Mouse (Mus musculus): Measurements from ENCODE around the gene Hs2st1. TPM values are rescaled to one million over a fixed set of nuclear protein-coding genes. Genes with fewer than 3 reads are reported as not detected.
A peak's percentile ranks its signal among the peaks of the same experiment; 100 is the strongest.
"Not testable (repeated sequence)": the region's sequence is repeated elsewhere in the genome, so short reads cannot be mapped to it uniquely, and the experiment has no call there.

The Hs2st1 gene
- 8.6 and 14.0 TPM in 2 replicates for polyA plus RNA-seq (2016; fragmentation: Nextera tagmentation; extraction: Ambion mirVana)

GRCm38 (mm10) chr3:144570047-144570815, at the start of gene Hs2st1, which contains the start of gene Selenof:
Gene Hs2st1, minus strand, starts transcription at chr3:144570181.
Gene Selenof, plus strand, starts transcription at chr3:144570304.
- DNase-seq (ENCODE audit: low spot score), result peak; percentile 100
- H3K4me3 ChIP-seq, result peak within 1 kb of the TSS; percentile 91
- WGBS, result under 1% methylated on average over 66 of the region's 69 CpGs
- H3K27me3 ChIP-seq (ENCODE audit: insufficient read depth, poor library complexity, severe bottlenecking), result no peaks in the 10 kb centered on the region
- no peaks in the 10 kb centered on the region for H3K9me3 ChIP-seq
- H3K27ac ChIP-seq, result peak within 1 kb of the TSS; percentile 98
- H3K36me3 ChIP-seq, result peaks cover 17% of the 10 kb centered on the region
- peaks cover 32% of the 10 kb centered on the region for H3K4me1 ChIP-seq

GRCm38 (mm10) chr3:144617633-144618180, 47.7 kb upstream of the Hs2st1 start:
- H3K4me3 ChIP-seq, result no peak overlapping the region
- H3K4me1 ChIP-seq, result peaks cover 14% of the 10 kb centered on the region
- no peaks in the 10 kb centered on the region for H3K27me3 ChIP-seq (ENCODE audit: insufficient read depth, poor library complexity, severe bottlenecking)
- H3K36me3 ChIP-seq, result no peaks in the 10 kb centered on the region
- no peak for DNase-seq (ENCODE audit: low spot score)
- 68% methylated on average over 10 of the region's 10 CpGs for WGBS
- H3K9me3 ChIP-seq, result peaks cover 2% of the 10 kb centered on the region; the same call in 1 of the 2 replicates
- H3K27ac ChIP-seq, result peak overlapping the region; percentile 59

- H3K27me3 ChIP-seq (ENCODE audit: insufficient read depth, poor library complexity, severe bottlenecking), result no peaks in the 10 kb centered on the region
- no peaks in the 10 kb centered on the region for H3K36me3 ChIP-seq
- WGBS, result 73% methylated on average over 8 of the region's 8 CpGs
- DNase-seq (ENCODE audit: low spot score), result peak; percentile 87
- H3K27ac ChIP-seq, result peak overlapping the region; percentile 59; the same call in 1 of the 2 replicates
- H3K9me3 ChIP-seq, result peaks cover 2% of the 10 kb centered on the region; the same call in 1 of the 2 replicates
- H3K4me3 ChIP-seq, result no peak overlapping the region
- peaks cover 23% of the 10 kb centered on the region for H3K4me1 ChIP-seq
Observed at GRCm38 (mm10) chr3:144616654-144617425, 46.9 kb upstream of the Hs2st1 start.

- Histone ChIP-seq H3K36me3 (no peaks in the 10 kb centered on the region), H3K27ac (no peak overlapping the region), H3K9me3 (peaks cover 2% of the 10 kb centered on the region; the same call in 1 of the 2 replicates), H3K27me3 (ENCODE audit: insufficient read depth, poor library complexity, severe bottlenecking) (no peaks in the 10 kb centered on the region), H3K4me1 (peaks cover 28% of the 10 kb centered on the region), H3K4me3 (no peak overlapping the region)
- DNase-seq (ENCODE audit: low spot score), result no peak
- WGBS, result 85% methylated on average over 9 of the region's 9 CpGs
Observed at GRCm38 (mm10) chr3:144615459-144615858, 45.5 kb upstream of the Hs2st1 start.

GRCm38 (mm10) chr3:144614698-144615097, 44.7 kb upstream of the Hs2st1 start:
- DNase-seq (ENCODE audit: low spot score), result no peak
- 84% methylated on average over 10 of the region's 10 CpGs for WGBS
- H3K27me3 ChIP-seq (ENCODE audit: insufficient read depth, poor library complexity, severe bottlenecking), result no peaks in the 10 kb centered on the region
- peaks cover 28% of the 10 kb centered on the region for H3K4me1 ChIP-seq
- no peak overlapping the region for H3K27ac ChIP-seq
- no peaks in the 10 kb centered on the region for H3K36me3 ChIP-seq
- H3K4me3 ChIP-seq, result no peak overlapping the region
- peaks cover 2% of the 10 kb centered on the region; the same call in 1 of the 2 replicates for H3K9me3 ChIP-seq

- no peak overlapping the region for H3K4me3 ChIP-seq
- H3K27me3 ChIP-seq (ENCODE audit: insufficient read depth, poor library complexity, severe bottlenecking), result no peaks in the 10 kb centered on the region
- H3K4me1 ChIP-seq, result peaks cover 28% of the 10 kb centered on the region
- no peak overlapping the region for H3K27ac ChIP-seq
- no peak for DNase-seq (ENCODE audit: low spot score)
- H3K9me3 ChIP-seq, result peaks cover 2% of the 10 kb centered on the region; the same call in 1 of the 2 replicates
- H3K36me3 ChIP-seq, result no peaks in the 10 kb centered on the region
- WGBS, result 73% methylated on average over 6 of the region's 6 CpGs
Observed at GRCm38 (mm10) chr3:144614277-144614676, 44.3 kb upstream of the Hs2st1 start.

GRCm38 (mm10) chr3:144612382-144612781, 42.4 kb upstream of the Hs2st1 start:
- Histone ChIP-seq H3K9me3 (no peaks in the 10 kb centered on the region), H3K36me3 (no peaks in the 10 kb centered on the region), H3K4me1 (peaks cover 22% of the 10 kb centered on the region), H3K4me3 (no peak overlapping the region), H3K27me3 (ENCODE audit: insufficient read depth, poor library complexity, severe bottlenecking) (no peaks in the 10 kb centered on the region), H3K27ac (no peak overlapping the region)
- no peak for DNase-seq (ENCODE audit: low spot score)
- WGBS, result 65% methylated on average over 6 of the region's 6 CpGs

- Histone ChIP-seq H3K36me3 (no peaks in the 10 kb centered on the region), H3K9me3 (no peaks in the 10 kb centered on the region), H3K27ac (no peak overlapping the region), H3K27me3 (ENCODE audit: insufficient read depth, poor library complexity, severe bottlenecking) (no peaks in the 10 kb centered on the region), H3K4me1 (peaks cover 16% of the 10 kb centered on the region), H3K4me3 (no peak overlapping the region)
- no peak for DNase-seq (ENCODE audit: low spot score)
- WGBS, result 66% methylated on average over 8 of the region's 8 CpGs
Observed at GRCm38 (mm10) chr3:144611626-144612271, 41.8 kb upstream of the Hs2st1 start.

GRCm38 (mm10) chr3:144610759-144611158, 40.8 kb upstream of the Hs2st1 start:
- 46% methylated on average over 5 of the region's 5 CpGs for WGBS
- Histone ChIP-seq H3K9me3 (no peaks in the 10 kb centered on the region), H3K36me3 (no peaks in the 10 kb centered on the region), H3K27me3 (ENCODE audit: insufficient read depth, poor library complexity, severe bottlenecking) (no peaks in the 10 kb centered on the region), H3K4me1 (peaks cover 14% of the 10 kb centered on the region), H3K4me3 (no peak overlapping the region), H3K27ac (no peak overlapping the region)
- DNase-seq (ENCODE audit: low spot score), result no peak

- Histone ChIP-seq H3K9me3 (no peaks in the 10 kb centered on the region), H3K4me3 (no peak overlapping the region), H3K36me3 (no peaks in the 10 kb centered on the region), H3K4me1 (peaks cover 21% of the 10 kb centered on the region), H3K27ac (no peak overlapping the region), H3K27me3 (ENCODE audit: insufficient read depth, poor library complexity, severe bottlenecking) (no peaks in the 10 kb centered on the region)
- 88% methylated on average over 5 of the region's 5 CpGs for WGBS
- no peak for DNase-seq (ENCODE audit: low spot score)
Observed at GRCm38 (mm10) chr3:144608090-144608489, 38.1 kb upstream of the Hs2st1 start.

- Histone ChIP-seq H3K4me3 (no peak overlapping the region), H3K9me3 (no peaks in the 10 kb centered on the region), H3K27me3 (ENCODE audit: insufficient read depth, poor library complexity, severe bottlenecking) (no peaks in the 10 kb centered on the region), H3K36me3 (no peaks in the 10 kb centered on the region), H3K27ac (no peak overlapping the region), H3K4me1 (peaks cover 16% of the 10 kb centered on the region)
- 76% methylated on average over 4 of the region's 4 CpGs for WGBS
- DNase-seq (ENCODE audit: low spot score), result no peak
Observed at GRCm38 (mm10) chr3:144606449-144606848, 36.5 kb upstream of the Hs2st1 start.

GRCm38 (mm10) chr3:144605811-144606210, 35.8 kb upstream of the Hs2st1 start:
- not testable (repeated sequence) for H3K27me3 ChIP-seq (ENCODE audit: insufficient read depth, poor library complexity, severe bottlenecking); H3K36me3 ChIP-seq; H3K4me3 ChIP-seq; DNase-seq (ENCODE audit: low spot score); H3K9me3 ChIP-seq; H3K27ac ChIP-seq
- H3K4me1 ChIP-seq, result peaks cover 15% of the 10 kb centered on the region
- WGBS, result 64% methylated on average over 7 of the region's 7 CpGs

Data from heart, embryonic 10.5 days (tissue).